Mouse (Mus musculus): ENCODE results near the gene Qser1.
A peak's percentile ranks its signal among the peaks of the same experiment; 100 is the strongest.

DNA sequence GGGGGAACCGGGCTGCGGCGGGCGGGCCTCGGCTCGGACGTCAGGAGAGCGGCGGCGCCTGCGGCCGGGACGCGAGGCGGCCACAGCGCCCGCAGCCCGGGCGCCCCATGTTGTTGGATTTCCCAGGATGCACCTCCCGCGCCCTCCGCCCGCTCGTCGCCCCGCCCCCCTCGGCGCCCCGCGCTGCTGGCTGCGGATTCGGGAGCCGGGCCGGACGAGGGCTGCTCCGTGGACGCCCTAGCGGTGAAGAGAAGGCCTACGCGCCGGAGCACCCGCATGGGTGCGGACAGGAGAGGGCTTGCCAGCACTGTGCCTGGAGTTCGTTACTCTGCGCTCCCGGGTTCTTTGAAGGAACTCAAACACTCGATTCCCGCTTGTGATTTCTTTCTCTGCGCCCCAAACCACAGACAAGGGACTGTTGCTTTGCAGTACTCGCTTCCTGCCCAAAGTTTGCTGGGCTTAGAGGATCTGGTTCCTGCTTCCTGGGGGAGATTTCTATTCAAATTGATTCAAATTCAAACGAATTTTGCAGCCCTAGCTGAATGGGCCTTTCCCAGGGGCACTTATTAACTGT, 393 bp upstream of the Qser1 start:
- TF ChIP-seq CTCF (IDR thresholded peaks at IDR 0.05): peak; percentile 80
- no peak for TF ChIP-seq EP300 (IDR thresholded peaks at IDR 0.05)
